Mouse (Mus musculus) kidney, postnatal 4 days (tissue): Measurements from ENCODE around the gene Snx15.
A peak's percentile ranks its signal among the peaks of the same experiment; 100 is the strongest.

Source experiments
- DNase-seq, 2 experiments: peaks; one replicate each; pipeline ENCODE4 v3.0.0; 2021; ENCODE audit warnings: mixed read lengths in 2 of 2

The Snx15 gene

GRCm38 (mm10) chr19:6118677-6119185 is 9.4 kb downstream of the Snx15 start:
- peak in 1 of 2 experiments; percentile 32 for DNase-seq

- DNase-seq: peak; percentile 89 to 94
Measured at GRCm38 (mm10) chr19:6117986-6118676, 10.0 kb downstream of the Snx15 start, which contains the start of gene Sac3d1. TSS of gene Sac3d1 (minus strand) at chr19:6118650.

GRCm38 (mm10) chr19:6117346-6117985 is 10.6 kb downstream of the Snx15 start:
- DNase-seq: no peak

GRCm38 (mm10) chr19:6116113-6116850 is 11.8 kb downstream of the Snx15 start:
- DNase-seq: no peak

GRCm38 (mm10) chr19:6113116-6113515 is 15.0 kb downstream of the Snx15 start:
- no peak for DNase-seq

- no peak for DNase-seq
Measured at GRCm38 (mm10) chr19:6105586-6105985, 22.5 kb downstream of the Snx15 start, which contains the start of gene Naaladl1. TSS of gene Naaladl1 (plus strand) at chr19:6105782.

- DNase-seq: no peak
Measured at GRCm38 (mm10) chr19:6104476-6104875, 23.6 kb downstream of the Snx15 start.

GRCm38 (mm10) chr19:6102169-6102853 is 25.8 kb downstream of the Snx15 start:
- DNase-seq: no peak

- DNase-seq: no peak
Measured at GRCm38 (mm10) chr19:6101186-6101585, 26.9 kb downstream of the Snx15 start.

GRCm38 (mm10) chr19:6097847-6098246 is 30.3 kb downstream of the Snx15 start:
- DNase-seq: peak in 1 of 2 experiments; percentile 31

GRCm38 (mm10) chr19:6094119-6094518 is 34.0 kb downstream of the Snx15 start, which contains the start of gene AC131692.1:
TSS of gene AC131692.1 (plus strand) at chr19:6094419.
- no peak for DNase-seq

GRCm38 (mm10) chr19:6088841-6089240 is 39.3 kb downstream of the Snx15 start:
- DNase-seq: no peak

GRCm38 (mm10) chr19:6085417-6085879 is 42.7 kb downstream of the Snx15 start:
- peak; percentile 78 to 86 for DNase-seq

GRCm38 (mm10) chr19:6084478-6085248 is 43.4 kb downstream of the Snx15 start, which contains the start of the genes Zfpl1 and Cdca5:
TSS of gene Zfpl1 (minus strand) at chr19:6084956.
TSS of gene Cdca5 (plus strand) at chr19:6084983.
- DNase-seq: peak; percentile 97 to 98

GRCm38 (mm10) chr19:6082156-6082555 is 45.9 kb downstream of the Snx15 start, which contains the start of gene Gm28374:
TSS of gene Gm28374 (minus strand) at chr19:6082256.
- DNase-seq: no peak

- no peak for DNase-seq
Measured at GRCm38 (mm10) chr19:6079983-6080480, 48.1 kb downstream of the Snx15 start, which contains the start of gene Tmem262. TSS of gene Tmem262 (plus strand) at chr19:6080033.

- DNase-seq: peak; percentile 89 to 91
Measured at GRCm38 (mm10) chr19:6076564-6077393, 51.3 kb downstream of the Snx15 start, which contains the start of gene Vps51. TSS of gene Vps51 (minus strand) at chr19:6077231.

- DNase-seq: no peak
Measured at GRCm38 (mm10) chr19:6073889-6074288, 54.2 kb downstream of the Snx15 start.

GRCm38 (mm10) chr19:6071261-6071660 is 56.8 kb downstream of the Snx15 start:
- no peak for DNase-seq
